Mouse (Mus musculus): ENCODE results near the gene Wipf2. TPM values are rescaled to one million over a fixed set of nuclear protein-coding genes. Genes with fewer than 3 reads are reported as not detected.
A peak's percentile ranks its signal among the peaks of the same experiment; 100 is the strongest.

The Wipf2 gene
- polyA plus RNA-seq, 1 experiment, result 36.5 TPM

GRCm38 (mm10) chr11:98849196-98849894 lies 14.1 kb upstream of the Wipf2 start:
- TF ChIP-seq EP300 (IDR thresholded peaks at IDR 0.05; ENCODE audit: insufficient read depth, low read depth, low read length), result peak; percentile 46; the same call in 1 of the 2 replicates
- TF ChIP-seq CTCF (IDR thresholded peaks at IDR 0.05; ENCODE audit: low read depth, low read length), result no peak
- no peak for TF ChIP-seq POLR2A (IDR thresholded peaks at IDR 0.05; ENCODE audit: insufficient read depth, low read length)
- no peaks in the 10 kb centered on the region for H3K36me3 ChIP-seq (ENCODE audit: control insufficient read depth, insufficient read depth, low read length, poor library complexity, severe bottlenecking)
- peaks cover 3% of the 10 kb centered on the region for H3K4me1 ChIP-seq (ENCODE audit: control insufficient read depth, insufficient read depth, low read length)
- H3K9ac ChIP-seq (ENCODE audit: low read depth, poor library complexity, severe bottlenecking), result no peak overlapping the region
- peak overlapping the region; percentile 20; the same call in 1 of the 2 replicates for H3K4me3 ChIP-seq (ENCODE audit: low read depth, low read length)
- H3K27me3 ChIP-seq (ENCODE audit: control insufficient read depth, insufficient read depth, low read length, poor library complexity, severe bottlenecking), result no peaks in the 10 kb centered on the region
- no peak overlapping the region for H3K27ac ChIP-seq (ENCODE audit: insufficient read depth, low read length)
- H3K9me3 ChIP-seq (replicated peaks; ENCODE audit: control insufficient read depth, insufficient read depth, low read length, poor library complexity, severe bottlenecking), result no peaks in the 10 kb centered on the region

- TF ChIP-seq CTCF (IDR thresholded peaks at IDR 0.05; ENCODE audit: low read depth, low read length) (no peak), POLR2A (IDR thresholded peaks at IDR 0.05; ENCODE audit: insufficient read depth, low read length) (no peak), EP300 (IDR thresholded peaks at IDR 0.05; ENCODE audit: insufficient read depth, low read depth, low read length) (no peak)
- Histone ChIP-seq H3K9ac (ENCODE audit: low read depth, poor library complexity, severe bottlenecking) (no peak overlapping the region), H3K4me3 (ENCODE audit: low read depth, low read length) (no peak overlapping the region), H3K36me3 (ENCODE audit: control insufficient read depth, insufficient read depth, low read length, poor library complexity, severe bottlenecking) (no peaks in the 10 kb centered on the region), H3K27ac (ENCODE audit: insufficient read depth, low read length) (no peak overlapping the region), H3K9me3 (replicated peaks; ENCODE audit: control insufficient read depth, insufficient read depth, low read length, poor library complexity, severe bottlenecking) (no peaks in the 10 kb centered on the region), H3K4me1 (ENCODE audit: control insufficient read depth, insufficient read depth, low read length) (peaks cover 3% of the 10 kb centered on the region), H3K27me3 (ENCODE audit: control insufficient read depth, insufficient read depth, low read length, poor library complexity, severe bottlenecking) (no peaks in the 10 kb centered on the region)
Observed at GRCm38 (mm10) chr11:98850100-98851093, 13.0 kb upstream of the Wipf2 start.

- H3K9ac ChIP-seq (ENCODE audit: low read depth, poor library complexity, severe bottlenecking), result no peak overlapping the region
- H3K27ac ChIP-seq (ENCODE audit: insufficient read depth, low read length), result no peak overlapping the region
Observed at GRCm38 (mm10) chr11:98854116-98854515, 9.3 kb upstream of the Wipf2 start.

DNA sequence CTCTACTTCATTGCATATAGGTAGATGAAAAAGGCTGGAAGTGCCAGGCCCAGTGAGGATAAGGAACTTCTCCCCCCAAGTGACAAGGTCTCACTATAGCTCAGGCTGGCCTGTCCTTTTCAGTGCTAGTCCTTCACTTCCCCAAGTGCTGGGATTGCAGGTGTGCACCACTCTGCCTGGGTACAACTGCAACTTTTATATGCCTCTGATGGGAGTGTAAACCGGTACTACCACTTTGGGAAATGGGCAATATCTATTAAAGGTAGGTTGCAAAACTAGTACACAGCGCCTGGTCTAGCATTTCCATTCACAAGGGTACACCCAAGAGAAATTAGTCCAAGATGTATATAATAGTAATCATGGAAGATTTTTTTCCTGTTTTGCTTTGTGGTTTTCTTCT lies 8.8 kb upstream of the Wipf2 start:
- Histone ChIP-seq H3K4me1 (ENCODE audit: control insufficient read depth, insufficient read depth, low read length) (peaks cover 2% of the 10 kb centered on the region), H3K27ac (ENCODE audit: insufficient read depth, low read length) (no peak overlapping the region), H3K36me3 (ENCODE audit: control insufficient read depth, insufficient read depth, low read length, poor library complexity, severe bottlenecking) (no peaks in the 10 kb centered on the region), H3K27me3 (ENCODE audit: control insufficient read depth, insufficient read depth, low read length, poor library complexity, severe bottlenecking) (no peaks in the 10 kb centered on the region), H3K9ac (ENCODE audit: low read depth, poor library complexity, severe bottlenecking) (no peak overlapping the region), H3K4me3 (ENCODE audit: low read depth, low read length) (no peak overlapping the region), H3K9me3 (replicated peaks; ENCODE audit: control insufficient read depth, insufficient read depth, low read length, poor library complexity, severe bottlenecking) (no peaks in the 10 kb centered on the region)
- TF ChIP-seq CTCF (IDR thresholded peaks at IDR 0.05; ENCODE audit: low read depth, low read length), result no peak
- TF ChIP-seq POLR2A (IDR thresholded peaks at IDR 0.05; ENCODE audit: insufficient read depth, low read length), result no peak
- TF ChIP-seq EP300 (IDR thresholded peaks at IDR 0.05; ENCODE audit: insufficient read depth, low read depth, low read length), result no peak

More at GRCm38 (mm10) chr11:98854116-98854515, 9.3 kb upstream of the Wipf2 start:
- H3K9me3 ChIP-seq (replicated peaks; ENCODE audit: control insufficient read depth, insufficient read depth, low read length, poor library complexity, severe bottlenecking), result no peaks in the 10 kb centered on the region
- no peak for TF ChIP-seq POLR2A (IDR thresholded peaks at IDR 0.05; ENCODE audit: insufficient read depth, low read length)
- TF ChIP-seq CTCF (IDR thresholded peaks at IDR 0.05; ENCODE audit: low read depth, low read length), result no peak
- no peak for TF ChIP-seq EP300 (IDR thresholded peaks at IDR 0.05; ENCODE audit: insufficient read depth, low read depth, low read length)
- no peaks in the 10 kb centered on the region for H3K36me3 ChIP-seq (ENCODE audit: control insufficient read depth, insufficient read depth, low read length, poor library complexity, severe bottlenecking)
- H3K27me3 ChIP-seq (ENCODE audit: control insufficient read depth, insufficient read depth, low read length, poor library complexity, severe bottlenecking), result no peaks in the 10 kb centered on the region
- H3K4me3 ChIP-seq (ENCODE audit: low read depth, low read length), result no peak overlapping the region
- H3K4me1 ChIP-seq (ENCODE audit: control insufficient read depth, insufficient read depth, low read length), result peaks cover 2% of the 10 kb centered on the region

GRCm38 (mm10) chr11:98858759-98859731 lies 4.4 kb upstream of the Wipf2 start:
- Histone ChIP-seq H3K9ac (ENCODE audit: low read depth, poor library complexity, severe bottlenecking) (peak overlapping the region; percentile 16), H3K9me3 (replicated peaks; ENCODE audit: control insufficient read depth, insufficient read depth, low read length, poor library complexity, severe bottlenecking) (no peaks in the 10 kb centered on the region), H3K4me1 (ENCODE audit: control insufficient read depth, insufficient read depth, low read length) (peaks cover 2% of the 10 kb centered on the region), H3K4me3 (ENCODE audit: low read depth, low read length) (peak overlapping the region; percentile 22; the same call in 1 of the 2 replicates), H3K27ac (ENCODE audit: insufficient read depth, low read length) (peak overlapping the region; percentile 21; the same call in 1 of the 2 replicates), H3K36me3 (ENCODE audit: control insufficient read depth, insufficient read depth, low read length, poor library complexity, severe bottlenecking) (no peaks in the 10 kb centered on the region), H3K27me3 (ENCODE audit: control insufficient read depth, insufficient read depth, low read length, poor library complexity, severe bottlenecking) (no peaks in the 10 kb centered on the region)
- TF ChIP-seq EP300 (IDR thresholded peaks at IDR 0.05; ENCODE audit: insufficient read depth, low read depth, low read length), result no peak
- TF ChIP-seq POLR2A (IDR thresholded peaks at IDR 0.05; ENCODE audit: insufficient read depth, low read length), result no peak
- TF ChIP-seq CTCF (IDR thresholded peaks at IDR 0.05; ENCODE audit: low read depth, low read length), result peak; percentile 66
